Mouse (Mus musculus): ENCODE measurements around the gene Slc35c2.

- TF ChIP-seq CTCF (IDR thresholded peaks at IDR 0.05; ENCODE audit: control insufficient read depth, insufficient read depth, insufficient read length), result no peak
- TF ChIP-seq FOSL1 (IDR thresholded peaks at IDR 0.05; ENCODE audit: insufficient read depth, low read length, poor library complexity, severe bottlenecking), result no peak
- no peak for TF ChIP-seq USF1 (IDR thresholded peaks at IDR 0.05; ENCODE audit: low read depth)
- TF ChIP-seq CEBPB (IDR thresholded peaks at IDR 0.05; ENCODE audit: low read depth), result no peak
- no peak for TF ChIP-seq MYOD1 (IDR thresholded peaks at IDR 0.05; ENCODE audit: control insufficient read depth, insufficient read length, low read depth)
- TF ChIP-seq MAX (IDR thresholded peaks at IDR 0.05), result no peak
Observed at GRCm38 (mm10) chr2:165325521-165326303, 38.0 kb upstream of the Slc35c2 start.
